Mouse (Mus musculus) CH12.LX (cell line): Measurements from ENCODE around the gene Fos. TPM values are rescaled to one million over a fixed set of nuclear protein-coding genes. Genes with fewer than 3 reads are reported as not detected.
"Not testable (repeated sequence)": the region's sequence is repeated elsewhere in the genome, so short reads cannot be mapped to it uniquely, and the experiment has no call there.

Source experiments
- DNase-seq: peaks from one replicate; pipeline ENCODE4 v3.0.0-alpha.2; 2013; ENCODE audit errors: extremely low read depth
- H3K27ac ChIP-seq: 2 replicates; pipeline ENCODE4 v1.5.1; 2012; ENCODE audit warnings: low read depth, mild to moderate bottlenecking, control low read depth, moderate library complexity; ENCODE audit not compliant: insufficient read depth
- H3K27me3 ChIP-seq: replicated peaks from 2 replicates; pipeline ENCODE3; 2012; ENCODE audit warnings: inconsistent platforms
- H3K36me3 ChIP-seq, 2 experiments: replicated peaks in 1 of 2; 2 replicates each; pipeline versions ENCODE3 to v1.6.1; 2012; ENCODE audit warnings: inconsistent platforms in 1 of 2, low read length in 1 of 2, mild to moderate bottlenecking in 1 of 2, mixed read lengths in 1 of 2, moderate library complexity in 1 of 2; ENCODE audit not compliant: control insufficient read depth in 1 of 2, insufficient read depth in 1 of 2
- H3K4me1 ChIP-seq, 2 experiments: 2 replicates each; pipeline ENCODE4 v1.6.1; 2012; ENCODE audit warnings: inconsistent platforms in 1 of 2, moderate library complexity in 1 of 2; ENCODE audit not compliant: insufficient read depth in 2 of 2, control insufficient read depth in 1 of 2
- H3K4me2 ChIP-seq: 2 replicates; pipeline ENCODE4 v1.6.1; 2012; ENCODE audit warnings: low read depth, mild to moderate bottlenecking, control low read depth; ENCODE audit not compliant: poor library complexity, insufficient read depth, severe bottlenecking
- H3K4me3 ChIP-seq, 3 experiments: fragments of 150-350 bp in 1 of 3; sonication (generic) in 1 of 3; replicated peaks in 1 of 3; 2 replicates each; pipeline versions ENCODE3 to v1.5.1; 2011 to 2012; ENCODE audit warnings: low read depth in 2 of 3, low read length in 2 of 3, mild to moderate bottlenecking in 2 of 3, moderate library complexity in 2 of 3, control low read depth in 1 of 3, improper control_type of control experiment in 1 of 3, inconsistent platforms in 1 of 3, mixed read lengths in 1 of 3; ENCODE audit not compliant: poor library complexity in 1 of 3
- H3K79me2 ChIP-seq: replicated peaks from 2 replicates; pipeline ENCODE4 v1.6.1; 2012; ENCODE audit warnings: mild to moderate bottlenecking, moderate library complexity; ENCODE audit not compliant: control insufficient read depth, poor library complexity, insufficient read depth, severe bottlenecking; ENCODE audit errors: extremely low read depth
- H3K9ac ChIP-seq: 2 replicates; pipeline ENCODE4 v1.6.1; 2012; ENCODE audit warnings: low read depth, mild to moderate bottlenecking, control low read depth, moderate library complexity; ENCODE audit not compliant: insufficient read depth
- H3K9me3 ChIP-seq: replicated peaks from 2 replicates; pipeline ENCODE3; 2012; ENCODE audit warnings: low read length, inconsistent platforms, mixed read lengths
- IRF4 ChIP-seq: IDR thresholded peaks from 2 replicates; pipeline ENCODE4 v1.6.1; 2014; ENCODE audit warnings: low read depth, mild to moderate bottlenecking, inconsistent platforms, low read length, improper control_type of control experiment
- MAX ChIP-seq: IDR thresholded peaks from 2 replicates; pipeline ENCODE4 v1.6.1; 2011; ENCODE audit warnings: low read length, improper control_type of control experiment
- MXI1 ChIP-seq: IDR thresholded peaks from 2 replicates; pipeline ENCODE4 v1.6.1; 2011; ENCODE audit warnings: mild to moderate bottlenecking, low read depth, low read length, improper control_type of control experiment
- MYC ChIP-seq: IDR thresholded peaks from 2 replicates; pipeline ENCODE4 v1.6.1; 2011; ENCODE audit warnings: low read depth, mild to moderate bottlenecking, improper control_type of control experiment, low read length
- RCOR1 ChIP-seq: conservative IDR thresholded peaks from 2 replicates; pipeline ENCODE4 v1.6.1; 2012; ENCODE audit warnings: low read depth, mild to moderate bottlenecking, inconsistent platforms, low read length, improper control_type of control experiment
- SIN3A ChIP-seq: IDR thresholded peaks from 2 replicates; pipeline ENCODE4 v1.6.1; 2012; ENCODE audit warnings: low read length, improper control_type of control experiment, inconsistent platforms
- SMC3 ChIP-seq: IDR thresholded peaks from 2 replicates; pipeline ENCODE4 v1.6.1; 2011; ENCODE audit warnings: low read depth, low read length, improper control_type of control experiment
- TBP ChIP-seq: conservative IDR thresholded peaks from 2 replicates; pipeline ENCODE4 v1.6.1; 2011; ENCODE audit warnings: low read depth, low read length, improper control_type of control experiment
- USF1 ChIP-seq: IDR thresholded peaks from 2 replicates; pipeline ENCODE4 v1.6.1; 2014; ENCODE audit warnings: low read depth, mild to moderate bottlenecking, inconsistent platforms, low read length, improper control_type of control experiment
- ZC3H11A ChIP-seq: IDR thresholded peaks from 2 replicates; pipeline ENCODE4 v1.6.1; 2012; ENCODE audit warnings: low read depth, mild to moderate bottlenecking, inconsistent platforms, low read length, improper control_type of control experiment
- ZKSCAN1 ChIP-seq: IDR thresholded peaks from 2 replicates; pipeline ENCODE4 v1.6.1; 2012; ENCODE audit warnings: low read depth, inconsistent platforms, low read length, improper control_type of control experiment, borderline replicate concordance
- dilution Hi-C: fragments of 300-500 bp; cut with MboI; formaldehyde crosslinking; loops from 2 replicates; pipeline ENCODE4 v1.14.3; 2020; ENCODE audit warnings: low sequenced_read_pairs; ENCODE audit not compliant: extremely low pct_unique_long_range_greater_than_20kb, extremely low pct_ligation_motif_present
- in situ Hi-C: fragments of 300-500 bp; cut with MboI; formaldehyde crosslinking; loops from 3 replicates; pipeline ENCODE4 v1.14.3; 2019; ENCODE audit warnings: low sequenced_read_pairs, low pct_ligation_motif_present, low pct_unique_long_range_greater_than_20kb, mixed read lengths
- polyA plus RNA-seq: library from polyadenylated mRNA; unstranded; fragments of >175 nt; gene quantifications from 2 replicates; pipeline ENCODE4 v1.2.1, GENCODE M21; 2012; ENCODE audit warnings: low read depth; ENCODE audit not compliant: insufficient read length
- total RNA-seq, 2 experiments: library from RNA; depleted of rRNA; stranded (reverse); fragments of 300-350 nt in 1 of 2; fragments of >200 nt in 1 of 2; gene quantifications; 2 replicates each; pipeline ENCODE4 v1.2.3; 2012 to 2014

Fos gene
- total and polyA plus RNA-seq, 3 experiments, result 0.11 to 0.20 (median 0.17) TPM

GRCm38 (mm10) chr12:85524193-85524858 lies 50.6 kb downstream of the Fos start (continued):
- TF ChIP-seq ZKSCAN1 (no peak), SIN3A (0 out of 2 replicates have a peak, but pooled peaks have one; percentile 42), SMC3 (no peak), TBP (no peak), MYC (no peak), MAX (peak; percentile 68; the same call in 1 of the 2 replicates), MXI1 (no peak), RCOR1 (no peak), USF1 (peak; percentile 84), ZC3H11A (no peak)

DNA sequence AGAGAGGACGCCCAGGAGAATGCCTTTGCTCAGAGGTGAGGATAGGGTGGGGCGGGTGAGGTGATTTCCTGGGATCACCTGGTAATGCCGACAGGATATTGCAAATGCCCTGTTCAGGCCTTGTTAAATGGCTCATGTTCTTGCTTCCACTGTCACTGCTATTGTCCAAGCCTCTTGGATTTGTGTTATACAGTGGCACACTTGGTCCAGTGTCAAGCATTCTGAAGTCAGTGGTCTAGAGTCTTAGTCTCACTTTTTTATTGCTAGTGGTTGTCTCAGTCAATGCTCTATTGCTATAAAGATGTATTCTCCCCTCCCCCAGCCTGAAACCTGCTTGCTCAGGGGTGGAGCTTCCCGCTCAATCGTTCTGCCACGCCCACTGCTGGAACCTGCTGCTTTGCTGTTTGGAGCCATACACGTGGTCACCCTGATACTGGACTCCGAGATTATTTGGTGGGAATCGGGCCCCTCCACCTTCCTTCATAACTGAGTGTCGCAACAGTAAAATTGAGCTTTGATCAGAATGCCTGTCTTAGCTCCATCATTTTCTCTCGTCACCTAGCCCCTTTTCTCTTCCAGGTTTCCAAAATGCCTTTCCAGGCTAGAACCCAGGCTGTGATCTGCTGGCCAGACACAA lies 51.3 kb downstream of the Fos start:
- H3K27me3 ChIP-seq, H3K36me3 ChIP-seq, DNase-seq, H3K79me2 ChIP-seq, H3K9me3 ChIP-seq, dilution Hi-C loops, H3K9ac ChIP-seq: not testable (repeated sequence)
- in situ Hi-C loops, result loop anchor here (5.0 kb wide), 1 partner anchor 77 kb away; no protein-coding TSS in a partner anchor
- H3K4me1 ChIP-seq, result peaks cover 34 to 80% of the 10 kb centered on the region in 2 experiments
- peak overlapping the region; percentile 53 for H3K27ac ChIP-seq
- H3K4me2 ChIP-seq, result peak overlapping the region; percentile 52
- peak overlapping the region in 2 of 3 experiments; percentile 42 to 47 for H3K4me3 ChIP-seq
- 0 out of 2 replicates have a peak, but pooled peaks have one; percentile 39 for TF ChIP-seq MYC
- 0 out of 2 replicates have a peak, but pooled peaks have one; percentile 9 for TF ChIP-seq IRF4
- TF ChIP-seq MAX, result peak; percentile 61
- peak; percentile 57; the same call in 1 of the 2 replicates for TF ChIP-seq MXI1

Other genes with a start within 250 kb of the Fos start
- 6.1 and 7.8 TPM in 2 replicates for gene Mlh3, start 203.3 kb upstream of the Fos start, total RNA-seq (2012; rRNA removed)
- 8.2 and 9.8 TPM in 2 replicates for gene Mlh3, start 203.3 kb upstream of the Fos start, total RNA-seq (2014; rRNA removed)
- gene Mlh3, start 203.3 kb upstream of the Fos start, polyA plus RNA-seq, result 6.7 and 8.3 TPM in 2 replicates
- gene Acyp1, start 185.5 kb upstream of the Fos start, total RNA-seq (2012; rRNA removed), result 22.7 and 27.5 TPM in 2 replicates
- 34.0 and 37.2 TPM in 2 replicates for gene Acyp1, start 185.5 kb upstream of the Fos start, total RNA-seq (2014; rRNA removed)
- 10.7 and 15.3 TPM in 2 replicates for gene Acyp1, start 185.5 kb upstream of the Fos start, polyA plus RNA-seq
- gene Zc2hc1c, start 185.3 kb upstream of the Fos start, total RNA-seq (2012; rRNA removed), result 0.08 and 0.13 TPM in 2 replicates
- not detected in 2 replicates for gene Zc2hc1c, start 185.3 kb upstream of the Fos start, total RNA-seq (2014; rRNA removed)
- 0.13 and 0.19 TPM in 2 replicates for gene Zc2hc1c, start 185.3 kb upstream of the Fos start, polyA plus RNA-seq
- 23.5 and 27.4 TPM in 2 replicates for gene Nek9, start 134.5 kb upstream of the Fos start, total RNA-seq (2012; rRNA removed)
- gene Nek9, start 134.5 kb upstream of the Fos start, total RNA-seq (2014; rRNA removed), result 12.7 and 15.6 TPM in 2 replicates
- 30.9 and 32.0 TPM in 2 replicates for gene Nek9, start 134.5 kb upstream of the Fos start, polyA plus RNA-seq
- gene Tmed10, start 99.0 kb upstream of the Fos start, total RNA-seq (2012; rRNA removed), result 70.2 and 73.8 TPM in 2 replicates
- 59.8 and 60.0 TPM in 2 replicates for gene Tmed10, start 99.0 kb upstream of the Fos start, total RNA-seq (2014; rRNA removed)
- 211 and 216 TPM in 2 replicates for gene Tmed10, start 99.0 kb upstream of the Fos start, polyA plus RNA-seq
- gene Jdp2, start 125.1 kb downstream of the Fos start, total RNA-seq (2012; rRNA removed), result 86.5 and 88.9 TPM in 2 replicates
- 64.7 and 67.3 TPM in 2 replicates for gene Jdp2, start 125.1 kb downstream of the Fos start, total RNA-seq (2014; rRNA removed)
- 104 and 114 TPM in 2 replicates for gene Jdp2, start 125.1 kb downstream of the Fos start, polyA plus RNA-seq
- 137 and 141 TPM in 2 replicates for gene Batf, start 212.8 kb downstream of the Fos start, total RNA-seq (2012; rRNA removed)
- gene Batf, start 212.8 kb downstream of the Fos start, total RNA-seq (2014; rRNA removed), result 128 and 142 TPM in 2 replicates
- gene Batf, start 212.8 kb downstream of the Fos start, polyA plus RNA-seq, result 89.2 and 104 TPM in 2 replicates